Mouse (Mus musculus) c-Kit-negative CD71-positive TER-119-positive erythroid progenitor cells, embryonic 14.5 days (primary cell): ENCODE data around the gene Fam131a.

Experiments used
- DNase-seq: peaks from one replicate; pipeline ENCODE4 v3.0.0-alpha.2; 2013; ENCODE audit warnings: low read depth, low spot score

The Fam131a gene

GRCm38 (mm10) chr16:20739845-20740244 is 46.8 kb downstream of the Fam131a start:
- DNase-seq, result no peak

DNA sequence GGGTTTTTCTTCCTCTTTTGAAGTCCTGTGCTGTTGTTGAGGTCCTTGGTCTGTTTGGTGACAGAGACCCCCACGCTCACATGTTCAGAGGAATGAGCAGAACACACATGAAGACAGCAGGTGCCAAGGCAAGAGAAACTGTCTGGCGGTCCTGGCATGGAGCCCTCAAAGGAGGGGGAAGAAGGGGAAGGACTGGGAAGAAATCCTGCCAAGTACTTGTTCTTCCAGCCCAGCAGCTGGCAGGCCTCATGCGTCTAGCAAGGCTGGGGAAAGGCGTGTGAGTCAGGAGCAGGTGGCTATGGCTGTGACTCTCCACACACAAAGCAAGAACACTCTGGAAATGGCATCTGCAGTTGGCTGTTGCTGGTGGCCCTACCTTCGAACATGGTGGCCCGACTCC is 53.6 kb downstream of the Fam131a start:
- DNase-seq, result no peak

DNA sequence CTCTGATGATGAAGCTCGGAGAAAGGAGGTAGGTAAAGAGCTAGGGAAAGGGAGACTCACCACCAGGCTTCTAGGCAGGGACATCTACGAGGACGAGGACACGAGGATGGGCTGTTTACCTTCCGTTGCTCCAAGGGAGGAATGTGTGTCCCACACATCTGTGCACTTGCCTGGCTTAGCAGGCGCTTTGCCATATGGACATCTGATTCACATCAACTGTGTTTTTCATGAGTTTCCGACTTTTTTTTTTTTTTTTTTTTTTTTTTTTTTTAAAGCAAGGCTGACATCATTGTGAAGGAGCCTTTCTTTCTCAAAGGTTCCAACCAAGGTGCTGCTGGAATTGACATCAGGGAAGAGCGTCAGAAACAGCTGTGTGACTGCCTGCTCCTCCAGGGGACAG is 57.5 kb downstream of the Fam131a start:
- DNase-seq, result no peak
